Mouse (Mus musculus) testis, adult 2 months (tissue): ENCODE measurements around the gene B230104I21Rik.

Source experiments
- CTCF ChIP-seq: fragments of 200-500 bp; IDR thresholded peaks from 2 replicates; pipeline ENCODE4 v1.5.1; 2012; ENCODE audit warnings: low read depth, mild to moderate bottlenecking, inconsistent platforms, low read length, moderate library complexity; ENCODE audit not compliant: control insufficient read depth, insufficient read depth, insufficient replicate concordance
- POLR2A ChIP-seq: fragments of 200-500 bp; IDR thresholded peaks from 2 replicates; pipeline ENCODE4 v1.6.1; 2012; ENCODE audit warnings: low read depth, mild to moderate bottlenecking, inconsistent platforms, low read length, moderate library complexity; ENCODE audit not compliant: control insufficient read depth

GRCm38 (mm10) chr4:154385918-154386317 is 50.0 kb downstream of the B230104I21Rik start:
- no peak for TF ChIP-seq CTCF
- no peak for TF ChIP-seq POLR2A
